Mouse (Mus musculus) ES-Bruce4 (cell line): Measurements from ENCODE around the gene Aip. TPM values are rescaled to one million over a fixed set of nuclear protein-coding genes. Genes with fewer than 3 reads are reported as not detected.

Source experiments
- H3K27ac ChIP-seq: 2 replicates; pipeline ENCODE4 v1.5.1; 2012; ENCODE audit warnings: low read length, inconsistent platforms; ENCODE audit not compliant: insufficient read depth
- H3K27me3 ChIP-seq: 2 replicates; pipeline ENCODE4 v1.6.1; 2012; ENCODE audit warnings: mild to moderate bottlenecking, low read length, inconsistent platforms; ENCODE audit not compliant: control insufficient read depth, poor library complexity, insufficient read depth, severe bottlenecking
- H3K36me3 ChIP-seq: 2 replicates; pipeline ENCODE4 v1.6.1; 2012; ENCODE audit warnings: inconsistent platforms, mild to moderate bottlenecking, low read length, moderate library complexity; ENCODE audit not compliant: control insufficient read depth, poor library complexity, insufficient read depth, severe bottlenecking
- H3K4me1 ChIP-seq: one replicate; pipeline ENCODE4 v1.8.1; 2011; ENCODE audit warnings: low read length; ENCODE audit not compliant: control insufficient read depth, insufficient read depth
- H3K4me3 ChIP-seq: 2 replicates; pipeline ENCODE4 v1.5.1; 2011; ENCODE audit warnings: low read depth, mild to moderate bottlenecking, low read length
- H3K9ac ChIP-seq: 2 replicates; pipeline ENCODE4 v1.6.1; 2012; ENCODE audit warnings: low read depth, mild to moderate bottlenecking, inconsistent platforms; ENCODE audit not compliant: poor library complexity, severe bottlenecking
- H3K9me3 ChIP-seq: replicated peaks from 2 replicates; pipeline ENCODE4 v1.6.1; 2012; ENCODE audit warnings: mild to moderate bottlenecking, low read length, inconsistent platforms; ENCODE audit not compliant: control insufficient read depth, poor library complexity, insufficient read depth, severe bottlenecking
- CTCF ChIP-seq: IDR thresholded peaks from one replicate; pipeline ENCODE4 v1.8.1; 2011; ENCODE audit warnings: low read depth, low read length
- EP300 ChIP-seq: IDR thresholded peaks from 2 replicates; pipeline ENCODE4 v1.6.1; 2011; ENCODE audit warnings: low read depth, low read length; ENCODE audit not compliant: insufficient read depth
- POLR2A ChIP-seq: IDR thresholded peaks from one replicate; pipeline ENCODE4 v1.8.1; 2011; ENCODE audit warnings: low read length; ENCODE audit not compliant: insufficient read depth
- polyA plus RNA-seq: library from polyadenylated mRNA; stranded (reverse); fragments of >200 nt; gene quantifications from 2 replicates; pipeline ENCODE4 v1.2.4, GENCODE M21; 2011; ENCODE audit warnings: low read depth; ENCODE audit not compliant: missing spikeins, insufficient read depth, insufficient read length

Aip gene
- polyA plus RNA-seq, 1 experiment: 43.8 TPM

DNA sequence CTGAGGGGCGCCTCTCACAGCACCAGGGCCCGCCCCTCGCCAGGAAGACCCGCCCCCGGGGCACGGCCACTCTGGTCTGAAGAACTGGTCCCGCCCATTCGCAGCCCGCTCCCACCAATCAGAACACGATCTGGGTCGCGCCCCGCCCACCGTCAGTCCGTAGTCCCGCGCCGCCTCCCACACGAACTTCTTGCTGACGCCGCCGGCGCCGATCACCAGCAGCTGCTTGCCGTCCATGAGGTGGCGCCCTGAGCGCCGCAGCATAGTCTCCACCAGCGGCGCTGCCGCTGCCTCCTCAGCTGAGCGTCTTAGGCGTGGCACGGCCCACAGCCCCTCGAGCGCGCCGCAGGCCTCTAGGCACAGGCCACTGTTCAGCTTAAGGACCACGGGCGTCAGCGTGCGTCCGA lies 43.7 kb upstream of the Aip start:
- Histone ChIP-seq H3K4me1 (no peaks in the 10 kb centered on the region), H3K9ac (peak overlapping the region; percentile 68), H3K27ac (no peak overlapping the region), H3K4me3 (peak overlapping the region; percentile 87), H3K36me3 (no peaks in the 10 kb centered on the region), H3K27me3 (no peaks in the 10 kb centered on the region), H3K9me3 (no peaks in the 10 kb centered on the region)
- TF ChIP-seq EP300: 0 out of 2 replicates have a peak, but pooled peaks have one; percentile 39
- TF ChIP-seq POLR2A: peak; percentile 77
- peak; percentile 81 for TF ChIP-seq CTCF

GRCm38 (mm10) chr19:4166678-4167476 lies 41.2 kb upstream of the Aip start:
- Histone ChIP-seq H3K27ac (no peak overlapping the region), H3K36me3 (no peaks in the 10 kb centered on the region), H3K9ac (no peak overlapping the region), H3K9me3 (no peaks in the 10 kb centered on the region), H3K27me3 (no peaks in the 10 kb centered on the region), H3K4me1 (no peaks in the 10 kb centered on the region), H3K4me3 (no peak overlapping the region)
- TF ChIP-seq CTCF: no peak
- TF ChIP-seq POLR2A: no peak
- TF ChIP-seq EP300: no peak

DNA sequence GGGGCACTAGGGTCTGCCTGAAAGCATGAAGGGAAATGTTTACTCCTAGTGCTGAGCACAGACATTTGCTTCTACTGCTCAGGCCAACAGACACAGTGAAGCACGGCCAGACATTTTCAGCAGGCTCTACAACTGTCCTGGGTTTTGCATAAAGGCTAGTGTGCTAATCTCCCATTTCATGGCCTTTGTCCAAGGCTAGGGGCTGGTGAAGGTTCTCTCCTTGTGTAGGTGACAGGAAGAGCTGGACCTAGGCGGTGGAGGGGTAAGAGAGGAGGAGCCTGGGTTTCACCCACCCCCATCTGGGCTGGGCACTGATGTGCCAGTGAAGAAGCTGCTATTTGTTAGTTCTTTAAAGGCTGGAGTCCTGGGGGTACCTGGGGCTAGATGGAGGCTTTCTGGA lies 39.1 kb upstream of the Aip start:
- Histone ChIP-seq H3K4me1 (no peaks in the 10 kb centered on the region), H3K36me3 (no peaks in the 10 kb centered on the region), H3K27ac (no peak overlapping the region), H3K9ac (no peak overlapping the region), H3K27me3 (no peaks in the 10 kb centered on the region), H3K9me3 (no peaks in the 10 kb centered on the region), H3K4me3 (no peak overlapping the region)
- TF ChIP-seq CTCF: no peak
- no peak for TF ChIP-seq POLR2A
- no peak for TF ChIP-seq EP300

DNA sequence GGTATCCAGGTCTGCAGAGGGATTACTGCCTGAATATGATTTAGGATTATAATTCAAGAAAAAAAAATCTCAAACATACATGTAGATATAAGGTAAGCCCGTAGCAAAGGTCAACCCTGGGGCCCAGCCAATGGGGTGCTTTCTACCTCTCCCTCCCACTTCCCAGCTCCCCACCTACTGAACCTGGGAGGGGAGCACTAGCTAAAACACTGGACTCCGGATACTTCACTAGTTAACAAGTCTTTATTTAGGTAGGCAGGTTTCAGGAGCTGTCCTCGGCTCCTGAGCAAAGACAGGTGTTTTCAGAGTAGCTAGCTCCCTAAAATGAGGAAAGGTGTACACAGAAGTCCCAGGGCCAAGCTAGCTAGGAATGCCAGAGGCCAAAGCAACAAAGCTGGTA lies 38.4 kb upstream of the Aip start:
- H3K4me1 ChIP-seq: no peaks in the 10 kb centered on the region
- H3K36me3 ChIP-seq: no peaks in the 10 kb centered on the region

GRCm38 (mm10) chr19:4163543-4163887 lies 37.9 kb upstream of the Aip start:
- Histone ChIP-seq H3K27ac (no peak overlapping the region), H3K9ac (no peak overlapping the region; the same call in 1 of the 2 replicates), H3K4me1 (no peaks in the 10 kb centered on the region), H3K36me3 (no peaks in the 10 kb centered on the region), H3K27me3 (no peaks in the 10 kb centered on the region), H3K9me3 (no peaks in the 10 kb centered on the region), H3K4me3 (peak overlapping the region; percentile 63)
- no peak for TF ChIP-seq CTCF
- TF ChIP-seq EP300: no peak
- no peak for TF ChIP-seq POLR2A

More for the DNA sequence above, 38.4 kb upstream of the Aip start:
- H3K27me3 ChIP-seq: no peaks in the 10 kb centered on the region
- no peak overlapping the region for H3K4me3 ChIP-seq
- no peak for TF ChIP-seq EP300
- no peak for TF ChIP-seq CTCF
- no peak for TF ChIP-seq POLR2A
- no peaks in the 10 kb centered on the region for H3K9me3 ChIP-seq
- no peak overlapping the region for H3K9ac ChIP-seq
- H3K27ac ChIP-seq: no peak overlapping the region

GRCm38 (mm10) chr19:4162646-4163542 lies 37.2 kb upstream of the Aip start, which contains the start of gene Rps6kb2:
TSS of gene Rps6kb2 (minus strand) at chr19:4163354.
- TF ChIP-seq POLR2A (no peak), EP300 (no peak), CTCF (no peak)
- H3K4me1 ChIP-seq: no peaks in the 10 kb centered on the region
- H3K27ac ChIP-seq: no peak within 1 kb of the TSS
- no peaks in the 10 kb centered on the region for H3K9me3 ChIP-seq
- H3K27me3 ChIP-seq: no peaks in the 10 kb centered on the region
- peak within 1 kb of the TSS; percentile 79 for H3K9ac ChIP-seq
- peak within 1 kb of the TSS; percentile 81 for H3K4me3 ChIP-seq
- H3K36me3 ChIP-seq: no peaks in the 10 kb centered on the region
